Mouse (Mus musculus) left cerebral cortex, adult 2 months (tissue): ENCODE data around the gene Tmem201. TPM values are rescaled to one million over a fixed set of nuclear protein-coding genes. Genes with fewer than 3 reads are reported as not detected.

Experiments
- DNase-seq, 2 experiments: peaks; one replicate each; pipeline ENCODE4 v3.0.0; 2021 to 2022; ENCODE audit warnings: low spot score in 2 of 2, mixed read lengths in 1 of 2; ENCODE audit errors: extremely low spot score in 1 of 2
- H3K27ac ChIP-seq: fragments of 200-600 bp; 2 replicates; pipeline ENCODE4 v1.8.1; 2022
- H3K4me3 ChIP-seq: fragments of 200-600 bp; 2 replicates; pipeline ENCODE4 v1.8.1; 2022
- CTCF ChIP-seq: fragments of 200-600 bp; IDR thresholded peaks from 2 replicates; pipeline ENCODE4 v1.8.1; 2022; ENCODE audit warnings: antibody characterized with exemption, mild to moderate bottlenecking, moderate library complexity
- intact Hi-C: fragments of 180-260 bp; cut with DNase I; formaldehyde crosslinking; loops from one replicate; pipeline ENCODE4 v1.15.1; 2025
- total RNA-seq, 2 experiments: library from RNA; stranded (reverse); gene quantifications; 2 replicates each; pipeline ENCODE4 v1.2.3; 2021

Gene Tmem201
- total RNA-seq, 2 experiments from 2014 or later = 63.3 to 67.9 TPM

DNA sequence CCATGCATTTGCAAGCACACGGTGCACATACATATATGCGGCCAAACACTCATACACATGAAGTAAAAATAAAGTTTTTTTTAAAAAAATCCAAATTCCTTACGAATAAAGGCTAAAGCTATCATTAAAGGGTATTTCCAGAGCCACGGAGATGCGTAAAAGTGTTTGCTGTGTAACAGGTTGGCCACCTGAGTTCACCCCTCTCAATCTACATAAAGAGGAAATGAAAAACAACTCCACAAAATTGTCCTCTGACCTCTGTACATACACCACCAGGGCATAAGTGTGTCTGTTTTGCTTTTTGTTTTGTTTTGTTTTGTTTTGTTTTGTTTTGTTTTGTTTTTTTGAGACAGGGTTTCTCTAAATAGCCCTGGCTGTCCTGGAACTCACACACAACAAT lies 65.1 kb downstream of the Tmem201 start:
- no peak for DNase-seq
- no peak for TF ChIP-seq CTCF
- intact Hi-C loops = no loop called here
- H3K27ac ChIP-seq = no peak overlapping the region
- no peak overlapping the region for H3K4me3 ChIP-seq

DNA sequence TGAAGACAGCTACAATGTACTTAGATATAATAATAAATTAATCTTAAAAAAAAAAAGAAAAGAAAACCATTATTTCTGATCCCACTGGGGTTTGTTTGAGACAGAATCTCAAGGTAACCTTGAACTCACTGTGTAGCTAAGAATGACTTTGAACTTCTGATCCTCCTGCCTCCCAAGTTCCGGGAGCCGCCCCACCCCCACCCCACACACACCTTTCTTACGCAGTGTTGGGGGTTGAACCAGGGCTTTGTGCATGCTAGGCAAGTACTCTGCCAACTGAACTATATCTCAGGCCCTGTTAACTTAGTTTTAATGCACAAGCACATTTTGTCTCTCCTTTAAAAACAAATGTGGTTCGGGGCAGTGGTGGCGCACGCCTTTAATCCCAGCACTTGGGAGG lies 66.7 kb downstream of the Tmem201 start:
- intact Hi-C loops = no loop called here
- Histone ChIP-seq H3K4me3 (no peak overlapping the region), H3K27ac (no peak overlapping the region)
- no peak for DNase-seq
- TF ChIP-seq CTCF = no peak

DNA sequence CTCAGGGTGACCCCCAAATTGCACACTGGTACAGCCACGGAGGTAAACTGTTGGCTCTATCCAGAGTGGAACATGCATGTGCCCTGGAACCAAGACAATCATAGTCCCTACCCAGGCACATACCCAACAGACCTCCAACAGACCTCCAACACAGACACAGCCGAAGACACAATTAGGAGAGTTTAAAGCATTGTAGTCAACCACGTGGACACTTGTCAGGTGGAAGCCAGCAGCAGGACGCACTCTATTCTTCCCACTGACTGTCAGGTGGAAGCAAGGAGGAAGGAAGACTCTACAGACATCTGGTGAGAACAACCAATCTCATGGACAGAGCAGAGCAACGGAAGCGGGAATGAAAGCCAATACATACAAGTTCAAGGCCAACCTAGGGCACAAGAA lies 72.2 kb downstream of the Tmem201 start:
- Histone ChIP-seq H3K4me3 (no peak overlapping the region), H3K27ac (no peak overlapping the region)
- DNase-seq = no peak
- intact Hi-C loops = no loop called here
- no peak for TF ChIP-seq CTCF

Other genes starting within 250 kb of the Tmem201 start
- 10 to 100 TPM; 35.3 to 35.9 TPM for gene Ctnnbip1, start 219.8 kb downstream of the Tmem201 start, total RNA-seq
- 1,000 to 10,000 TPM; 1,405 to 1,413 TPM for gene Clstn1, start 151.6 kb downstream of the Tmem201 start, total RNA-seq
- 10 to 100 TPM; 24.6 to 25.4 TPM for gene Pik3cd, start 35.5 kb downstream of the Tmem201 start, total RNA-seq
- gene Slc25a33, start 36.2 kb upstream of the Tmem201 start, total RNA-seq = 10 to 100 TPM; 25.9 to 30.2 TPM
- 10 to 100 TPM; 15.2 to 17.5 TPM for gene Spsb1, start 217.0 kb upstream of the Tmem201 start, total RNA-seq